ENCODE assay signal across 22 mouse cellular contexts in the genomic region with DNA sequence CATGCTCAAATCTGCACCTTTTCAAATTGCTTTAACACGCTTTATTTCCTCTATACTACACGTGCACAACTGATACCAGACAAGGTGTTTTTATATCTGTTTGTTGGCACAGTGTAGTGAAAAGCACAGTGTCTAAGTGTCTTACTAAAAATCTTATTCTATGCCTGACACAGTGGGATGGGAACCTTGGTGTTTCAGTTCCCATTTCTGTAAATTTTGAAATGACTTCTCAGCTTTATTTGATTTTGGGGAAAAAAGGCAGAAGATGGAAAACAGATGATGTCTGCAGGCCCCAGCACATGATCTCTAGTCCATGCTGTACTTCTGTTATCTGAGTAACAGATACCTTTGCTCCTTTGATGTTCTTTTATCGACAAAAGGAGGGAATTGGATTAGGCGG.
DNase-seq lines count a peak whose midpoint lies in the region; ATAC-seq lines count a peak whose summit lies in the region.
"Had no signal": no experiment of that assay in that cellular context is flagged by ENCODE, and none has a peak within 500 bp of the region (broad histone marks: within the 10 kb centered on the region; RNA-seq: fewer than 3 reads in every experiment).

No protein-coding gene starts in this region.

- DNase-seq in frontal cortex, adult 2 months (ENCODE audit: extremely low spot score in 1 of 2, low spot score in 1 of 2): no peak
- peak; percentile 38 for DNase-seq in A20 (ENCODE audit: low read depth, low spot score)
- DNase-seq in gastrocnemius, postnatal 36 days: no peak
- no peak for DNase-seq in left cerebral cortex, postnatal 10 days (ENCODE audit: extremely low spot score in 1 of 2, low spot score in 2 of 2)
- DNase-seq: adrenal gland, postnatal 10 days; adrenal gland, postnatal 36 days; B cell, adult 2 months; cerebellum, adult 11 months; cerebellum, adult 2 months; cerebellum, adult 9-11 months; cerebellum, postnatal 25 days; embryo, embryonic 11 days; gastrocnemius, adult 2 months; gastrocnemius, postnatal 14 days; heart, adult 2 months; heart, postnatal 36 days had no signal

- intact Hi-C loops in gastrocnemius, postnatal 36 days (cut with DNase I): no loop called here
- intact Hi-C loops in left cerebral cortex, postnatal 10 days (cut with DNase I): no loop called here

- peak; percentile 13; the same call in 1 of the 2 replicates for ATAC-seq in frontal cortex, adult (ENCODE audit: low TSS enrichment)
- ATAC-seq in granulocyte monocyte progenitor cell, adult 5-6 weeks (replicated peaks; ENCODE audit: poor library complexity, severe bottlenecking): peak; percentile 58; the same call in 1 of the 2 replicates
- peak; percentile 50 for ATAC-seq in megakaryocyte progenitor cell, adult 5-6 weeks (replicated peaks; ENCODE audit: poor library complexity)
- ATAC-seq: forebrain, embryonic 15.5 days; hindbrain, embryonic 16.5 days; Patski had no signal
